8 mouse cellular contexts compared by ENCODE assay signal in the genomic region with DNA sequence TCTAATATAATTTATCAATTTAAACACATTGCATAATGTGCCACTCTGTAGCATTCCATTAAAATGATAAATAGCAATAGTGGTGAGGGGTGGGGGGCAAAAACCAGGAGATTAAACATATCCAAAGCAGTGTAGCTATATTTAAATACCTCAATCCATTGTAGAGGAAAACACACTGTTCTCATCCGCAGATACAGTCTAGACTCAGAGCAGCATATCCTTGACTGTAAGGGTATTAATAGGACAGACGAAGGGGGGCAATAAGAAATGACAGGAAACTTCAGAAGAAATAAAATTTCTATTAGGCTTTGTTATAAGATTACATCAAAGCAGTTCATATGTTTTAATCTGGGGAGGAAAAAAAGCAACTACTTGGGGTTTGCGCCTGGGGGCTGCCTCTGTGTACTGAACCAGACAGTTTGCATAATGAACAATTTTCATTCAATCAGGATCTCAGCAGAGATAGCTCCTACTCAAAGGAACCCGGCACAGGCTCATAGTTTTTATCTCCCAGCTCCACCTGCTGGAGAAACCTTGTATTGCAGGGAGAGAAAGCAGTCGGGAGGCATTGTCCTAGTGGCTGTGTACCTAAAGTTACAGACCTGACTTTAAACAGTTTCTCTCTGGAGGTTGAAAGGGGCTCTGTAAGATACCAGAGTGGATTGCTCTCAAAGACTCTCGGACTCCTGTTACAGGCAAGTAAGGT. TPM values are rescaled to one million over a fixed set of nuclear protein-coding genes. Genes with fewer than 3 reads are reported as not detected.
A peak's percentile ranks its signal among the peaks of the same experiment; 100 is the strongest.
DNase-seq lines count a peak whose midpoint lies in the region; ATAC-seq and TF ChIP-seq lines count a peak whose summit lies in the region.

No protein-coding gene starts in this region.

- WGBS in forebrain, embryonic 11.5 days, result 15% methylated on average over 6 of the region's 6 CpGs
- 14% methylated on average over 6 of the region's 6 CpGs for WGBS in heart, embryonic 15.5 days
- WGBS in liver, postnatal 0 days (ENCODE audit: insufficient replicate concordance), result 16% methylated on average over 6 of the region's 6 CpGs
- 12% methylated on average over 6 of the region's 6 CpGs for WGBS in neural tube, embryonic 15.5 days

- DNase-seq in CD8-positive naive resting alpha-beta T cell, adult 2 months (ENCODE audit: low read depth in 2 of 2, low spot score in 2 of 2), result peak; percentile 91 to 93
- DNase-seq in c-Kit-positive CD71-negative TER-119-negative erythroid progenitor cells, embryonic 14.5 days (ENCODE audit: low read depth), result peak; percentile 90
- DNase-seq in forebrain, embryonic 11.5 days (ENCODE audit: low spot score), result peak; percentile 91
- peak; percentile 93 for DNase-seq in kidney, postnatal 14 days
- peak; percentile 87 for DNase-seq in liver, postnatal 0 days
- DNase-seq in testis, postnatal 14 days (ENCODE audit: low spot score), result peak; percentile 73

- H3K9ac ChIP-seq in forebrain, embryonic 11.5 days (ENCODE audit: low read length), result no peak overlapping the region
- no peak overlapping the region for H3K9ac ChIP-seq in heart, embryonic 15.5 days
- no peak overlapping the region for H3K9ac ChIP-seq in liver, postnatal 0 days (replicated peaks)
- H3K9ac ChIP-seq in neural tube, embryonic 15.5 days (replicated peaks), result peak overlapping the region; percentile 23; the same call in 1 of the 2 replicates

- no peak for TF ChIP-seq EP300 in liver, postnatal 0 days (IDR thresholded peaks at IDR 0.05; ENCODE audit: low read depth)

- peaks cover 4% of the 10 kb centered on the region; the same call in 1 of the 2 replicates for H3K4me1 ChIP-seq in forebrain, embryonic 11.5 days (replicated peaks; ENCODE audit: control insufficient read depth, insufficient read depth, low read length)
- H3K4me1 ChIP-seq in heart, embryonic 15.5 days (replicated peaks), result peaks cover 77% of the 10 kb centered on the region
- peaks cover 5% of the 10 kb centered on the region; the same call in 1 of the 2 replicates for H3K4me1 ChIP-seq in liver, postnatal 0 days (ENCODE audit: insufficient read depth)
- peaks cover 45% of the 10 kb centered on the region for H3K4me1 ChIP-seq in neural tube, embryonic 15.5 days

- H3K4me2 ChIP-seq in forebrain, embryonic 11.5 days (ENCODE audit: low read depth, low read length, severe bottlenecking), result no peak overlapping the region
- peak overlapping the region; percentile 47; the same call in 1 of the 2 replicates for H3K4me2 ChIP-seq in heart, embryonic 15.5 days
- no peak overlapping the region for H3K4me2 ChIP-seq in liver, postnatal 0 days (ENCODE audit: low read depth, low read length)
- H3K4me2 ChIP-seq in neural tube, embryonic 15.5 days, result peak overlapping the region; percentile 36; the same call in 1 of the 2 replicates

- no peaks in the 10 kb centered on the region for H3K36me3 ChIP-seq in forebrain, embryonic 11.5 days (ENCODE audit: control insufficient read depth, insufficient read depth, low read length)
- H3K36me3 ChIP-seq in heart, embryonic 15.5 days, result no peaks in the 10 kb centered on the region
- no peaks in the 10 kb centered on the region for H3K36me3 ChIP-seq in liver, postnatal 0 days (replicated peaks; ENCODE audit: insufficient read depth, low read length)
- H3K36me3 ChIP-seq in neural tube, embryonic 15.5 days, result no peaks in the 10 kb centered on the region

- H3K4me3 ChIP-seq in forebrain, embryonic 11.5 days (ENCODE audit: low read depth, low read length), result no peak overlapping the region
- H3K4me3 ChIP-seq in heart, embryonic 15.5 days, result no peak overlapping the region
- no peak overlapping the region for H3K4me3 ChIP-seq in liver, postnatal 0 days (ENCODE audit: low read depth, low read length)
- H3K4me3 ChIP-seq in neural tube, embryonic 15.5 days (replicated peaks), result no peak overlapping the region

- TF ChIP-seq CTCF in liver, postnatal 0 days (IDR thresholded peaks at IDR 0.05; ENCODE audit: low read depth), result peak; percentile 92

- H3K27me3 ChIP-seq in forebrain, embryonic 11.5 days (ENCODE audit: control insufficient read depth, insufficient read depth, low read length), result peaks cover 10% of the 10 kb centered on the region
- H3K27me3 ChIP-seq in heart, embryonic 15.5 days, result peaks cover 9% of the 10 kb centered on the region
- H3K27me3 ChIP-seq in liver, postnatal 0 days (ENCODE audit: insufficient read depth, low read length), result no peaks in the 10 kb centered on the region
- peaks cover 3% of the 10 kb centered on the region; the same call in 1 of the 2 replicates for H3K27me3 ChIP-seq in neural tube, embryonic 15.5 days (replicated peaks)

- H3K27ac ChIP-seq in forebrain, embryonic 11.5 days (ENCODE audit: low read depth, low read length), result peak overlapping the region; percentile 5; the same call in 1 of the 2 replicates
- H3K27ac ChIP-seq in heart, embryonic 15.5 days, result peak overlapping the region; percentile 28
- no peak overlapping the region for H3K27ac ChIP-seq in liver, postnatal 0 days (ENCODE audit: low read depth)
- H3K27ac ChIP-seq in neural tube, embryonic 15.5 days (replicated peaks), result peak overlapping the region; percentile 76

- peak; percentile 72 for ATAC-seq in forebrain, embryonic 11.5 days (replicated peaks; ENCODE audit: low FRiP score)
- ATAC-seq in heart, embryonic 15.5 days (replicated peaks; ENCODE audit: insufficient number of reproducible peaks, insufficient read depth, low FRiP score, low read depth), result no peak
- peak; percentile 72 for ATAC-seq in liver, postnatal 0 days
- ATAC-seq in neural tube, embryonic 15.5 days (ENCODE audit: low FRiP score), result peak; percentile 27; the same call in 1 of the 2 replicates

- H3K9me3 ChIP-seq in forebrain, embryonic 11.5 days (ENCODE audit: control insufficient read depth, low read length), result no peaks in the 10 kb centered on the region
- H3K9me3 ChIP-seq in heart, embryonic 15.5 days (replicated peaks), result no peaks in the 10 kb centered on the region
- H3K9me3 ChIP-seq in liver, postnatal 0 days (ENCODE audit: low read length), result no peaks in the 10 kb centered on the region
- H3K9me3 ChIP-seq in neural tube, embryonic 15.5 days (replicated peaks), result no peaks in the 10 kb centered on the region

RNA-seq across cellular contexts. Expression of a gene that starts 57.4 kb away (rescaled TPM):
- 140 and 146 TPM in 2 replicates for polyA plus RNA-seq in forebrain, embryonic 11.5 days (2014; fragmentation: Nextera tagmentation; extraction: Ambion mirVana)
- 83.6 and 86.2 TPM in 2 replicates for polyA plus RNA-seq in heart, embryonic 15.5 days (2015; fragmentation: Nextera tagmentation; extraction: Ambion mirVana)
- polyA plus RNA-seq in liver, postnatal 0 days (2015; fragmentation: Nextera tagmentation; extraction: Ambion mirVana), result 43.5 and 49.3 TPM in 2 replicates
- 51.3 and 71.1 TPM in 2 replicates for polyA plus RNA-seq in neural tube, embryonic 15.5 days (2015; fragmentation: Nextera tagmentation; extraction: Ambion mirVana)

RNA-seq across cellular contexts. Expression of a gene that starts 57.5 kb away (rescaled TPM):
- 17.3 and 20.0 TPM in 2 replicates for polyA plus RNA-seq in forebrain, embryonic 11.5 days (2014; fragmentation: Nextera tagmentation; extraction: Ambion mirVana)
- 12.3 and 13.4 TPM in 2 replicates for polyA plus RNA-seq in heart, embryonic 15.5 days (2015; fragmentation: Nextera tagmentation; extraction: Ambion mirVana)
- 3.1 TPM in 2 replicates for polyA plus RNA-seq in liver, postnatal 0 days (2015; fragmentation: Nextera tagmentation; extraction: Ambion mirVana)
- 14.6 and 18.7 TPM in 2 replicates for polyA plus RNA-seq in neural tube, embryonic 15.5 days (2015; fragmentation: Nextera tagmentation; extraction: Ambion mirVana)

Comparison
In these comparisons a context has a peak if more than half of its experiments do, and no peak if none do; other contexts are left out.
1. H3K4me2 ChIP-seq: peak in heart, embryonic 15.5 days (single experiment) and neural tube, embryonic 15.5 days (single experiment); none in forebrain, embryonic 11.5 days (single experiment) and liver, postnatal 0 days (single experiment).
2. Peak in every context shown above with its lines, with median percentiles within 50 percentile points of each other: DNase-seq.